Mouse (Mus musculus): ENCODE data around the gene Mettl23.
"Not testable (repeated sequence)": the region's sequence is repeated elsewhere in the genome, so short reads cannot be mapped to it uniquely, and the experiment has no call there.

Mettl23 gene

GRCm38 (mm10) chr11:116882446-116882845 is 39.4 kb downstream of the Mettl23 start:
- DNase-seq (ENCODE audit: low read depth): no peak

GRCm38 (mm10) chr11:116884061-116884460 is 41.0 kb downstream of the Mettl23 start:
- no peak for DNase-seq (ENCODE audit: low read depth)

GRCm38 (mm10) chr11:116885275-116886151 is 42.4 kb downstream of the Mettl23 start:
- peak; percentile 84 for DNase-seq (ENCODE audit: low read depth)

GRCm38 (mm10) chr11:116887136-116887535 is 44.1 kb downstream of the Mettl23 start:
- DNase-seq (ENCODE audit: low read depth): no peak

GRCm38 (mm10) chr11:116893532-116894442 is 50.7 kb downstream of the Mettl23 start:
- DNase-seq (ENCODE audit: low read depth): no peak

- no peak for DNase-seq (ENCODE audit: low read depth)
These were observed 52.3 kb downstream of the Mettl23 start for GRCm38 (mm10) chr11:116895402-116895801.

GRCm38 (mm10) chr11:116899247-116899646 is 56.2 kb downstream of the Mettl23 start:
- no peak for DNase-seq (ENCODE audit: low read depth)

GRCm38 (mm10) chr11:116902588-116902987 is 59.5 kb downstream of the Mettl23 start:
- not testable (repeated sequence) for DNase-seq (ENCODE audit: low read depth)

Measured in induced T-regulatory cell, adult 2 months (primary cell).